Mouse (Mus musculus): ENCODE results near the gene Plekhh3.

- TF ChIP-seq EP300 (IDR thresholded peaks at IDR 0.05; ENCODE audit: insufficient read depth, low read depth, low read length) (no peak), CTCF (IDR thresholded peaks at IDR 0.05; ENCODE audit: low read depth, low read length) (peak; percentile 5)
These were observed 3.9 kb upstream of the Plekhh3 start, which contains the start of gene Ccr10 for GRCm38 (mm10) chr11:101174851-101175628.

Measured in ES-Bruce4 (cell line).